Mouse (Mus musculus) spleen, adult 2 months (tissue): ENCODE results near the gene Gm45713. TPM values are rescaled to one million over a fixed set of nuclear protein-coding genes. Genes with fewer than 3 reads are reported as not detected.
A peak's percentile ranks its signal among the peaks of the same experiment; 100 is the strongest.

Experiments used
- DNase-seq, 2 experiments: peaks; one replicate each; pipeline versions ENCODE4 v3.0.0 to v3.0.0-alpha.2; 2012 to 2021; ENCODE audit warnings: low spot score in 2 of 2, low read depth in 1 of 2
- H3K27ac ChIP-seq: fragments of 200-500 bp; 2 replicates; pipeline ENCODE4 v1.5.1; 2012; ENCODE audit warnings: low read length, inconsistent platforms; ENCODE audit not compliant: insufficient read depth
- H3K27me3 ChIP-seq: fragments of 200-500 bp; 2 replicates; pipeline ENCODE4 v1.6.1; 2012; ENCODE audit warnings: mild to moderate bottlenecking, moderate library complexity, low read length, inconsistent platforms; ENCODE audit not compliant: control insufficient read depth, insufficient read depth
- H3K36me3 ChIP-seq: fragments of 200-500 bp; 2 replicates; pipeline ENCODE4 v1.6.1; 2012; ENCODE audit warnings: mild to moderate bottlenecking, low read length, inconsistent platforms; ENCODE audit not compliant: control insufficient read depth, insufficient read depth
- H3K4me1 ChIP-seq: fragments of 200-500 bp; 2 replicates; pipeline ENCODE4 v1.6.1; 2011; ENCODE audit warnings: inconsistent platforms; ENCODE audit not compliant: control insufficient read depth, insufficient read depth, insufficient read length
- H3K4me3 ChIP-seq: fragments of 200-500 bp; 2 replicates; pipeline ENCODE4 v1.5.1; 2011; ENCODE audit warnings: mild to moderate bottlenecking, inconsistent platforms; ENCODE audit not compliant: insufficient read depth, insufficient read length; ENCODE audit errors: extremely low read depth
- CTCF ChIP-seq: fragments of 200-500 bp; IDR thresholded peaks from 2 replicates; pipeline ENCODE4 v1.5.1; 2011; ENCODE audit warnings: mild to moderate bottlenecking, inconsistent platforms; ENCODE audit not compliant: insufficient read depth, insufficient read length, insufficient replicate concordance; ENCODE audit errors: extremely low read depth
- POLR2A ChIP-seq: fragments of 200-500 bp; IDR thresholded peaks from 2 replicates; pipeline ENCODE4 v1.6.1; 2011; ENCODE audit warnings: low read depth, low read length, inconsistent platforms
- WGBS: fragments of 180-500 bp; shearing (Covaris S2); methylation state at CpG from one replicate; pipeline ENCODE4 v1.1.7; 2018; 5-methylcytosine and 5-hydroxymethylcytosine counted together
- polyA plus RNA-seq: library from polyadenylated mRNA; depleted of rRNA; stranded (reverse); fragments of >200 nt; gene quantifications from 2 replicates; pipeline ENCODE4 v1.2.3, GENCODE M21; 2012

Gene Gm45713
- polyA plus RNA-seq, 1 experiment, result 0.70 TPM

DNA sequence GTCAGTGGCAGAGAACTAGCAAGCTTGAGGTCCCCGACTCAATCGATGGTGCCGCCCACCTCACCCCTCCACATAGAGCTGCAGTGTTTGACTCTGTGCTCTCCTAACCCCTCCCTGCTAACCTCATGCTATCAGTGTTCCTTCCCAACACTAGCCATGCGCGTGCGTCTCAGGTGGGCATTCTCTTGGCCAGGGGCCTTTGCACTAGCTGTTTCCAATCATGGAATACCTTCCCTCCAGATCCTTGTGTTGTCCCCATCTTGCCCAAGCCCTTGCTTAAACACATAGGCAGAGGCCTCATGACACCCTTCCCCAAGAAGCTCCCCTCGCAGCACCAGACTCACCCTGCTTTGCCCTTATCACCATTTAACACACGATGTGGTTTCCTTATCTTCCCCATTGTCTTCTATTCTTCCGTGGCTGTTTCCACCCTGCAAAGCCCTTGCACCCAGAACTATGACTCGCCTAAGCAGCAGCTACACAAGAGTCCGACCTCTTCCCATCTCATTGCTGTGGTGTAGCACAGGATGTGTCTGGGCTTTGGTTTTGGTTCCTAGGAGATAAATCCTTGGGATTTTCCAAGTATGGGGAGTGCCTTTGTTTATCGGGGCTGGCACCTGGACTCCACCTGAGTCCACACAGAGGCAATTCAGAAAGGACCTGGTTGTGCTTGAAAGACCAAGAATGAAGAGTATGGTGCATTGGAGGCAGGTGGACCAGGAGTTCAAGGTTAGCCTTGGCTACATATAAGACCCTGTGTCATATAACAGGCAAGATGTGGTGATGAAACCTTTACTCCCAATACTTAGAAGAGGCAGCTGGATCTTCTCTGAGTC lies 1.4 kb upstream of the Gm45713 start:
- no peak overlapping the region for H3K4me3 ChIP-seq
- H3K27me3 ChIP-seq, result no peaks in the 10 kb centered on the region
- DNase-seq, result no peak
- TF ChIP-seq CTCF (no peak), POLR2A (no peak)
- WGBS, result 38% methylated on average over 12 of the region's 12 CpGs
- H3K36me3 ChIP-seq, result peaks cover 3% of the 10 kb centered on the region
- H3K4me1 ChIP-seq, result peaks cover 5% of the 10 kb centered on the region; the same call in 1 of the 2 replicates
- peak overlapping the region; percentile 15; the same call in 1 of the 2 replicates for H3K27ac ChIP-seq

DNA sequence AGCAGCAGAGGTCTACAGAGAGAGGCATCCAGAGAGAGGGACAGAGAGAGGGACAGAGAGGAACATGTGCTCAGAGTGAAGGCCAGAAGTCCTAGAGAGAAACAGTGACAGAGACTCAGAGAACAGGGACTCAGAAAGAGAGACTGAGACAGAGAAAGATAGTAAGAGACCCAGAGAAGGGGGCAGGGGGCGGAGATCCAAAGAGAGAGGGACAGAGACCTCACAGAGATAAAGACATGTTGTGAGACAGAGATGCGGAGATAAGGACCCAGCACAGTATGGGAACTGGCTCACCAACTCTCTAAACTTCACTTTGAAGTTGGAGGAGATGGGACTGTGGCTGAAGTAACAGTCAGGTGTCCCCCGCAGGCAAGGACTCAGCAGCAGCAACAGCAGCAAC lies 661 bp downstream of the Gm45713 start:
- Histone ChIP-seq H3K27ac (peak overlapping the region; percentile 68), H3K4me3 (peak overlapping the region; percentile 84), H3K4me1 (peaks cover 5% of the 10 kb centered on the region; the same call in 1 of the 2 replicates), H3K36me3 (peaks cover 8% of the 10 kb centered on the region), H3K27me3 (no peaks in the 10 kb centered on the region)
- TF ChIP-seq POLR2A (no peak), CTCF (no peak)
- DNase-seq, result no peak
- WGBS, result 62% methylated on average over 3 of the region's 3 CpGs

DNA sequence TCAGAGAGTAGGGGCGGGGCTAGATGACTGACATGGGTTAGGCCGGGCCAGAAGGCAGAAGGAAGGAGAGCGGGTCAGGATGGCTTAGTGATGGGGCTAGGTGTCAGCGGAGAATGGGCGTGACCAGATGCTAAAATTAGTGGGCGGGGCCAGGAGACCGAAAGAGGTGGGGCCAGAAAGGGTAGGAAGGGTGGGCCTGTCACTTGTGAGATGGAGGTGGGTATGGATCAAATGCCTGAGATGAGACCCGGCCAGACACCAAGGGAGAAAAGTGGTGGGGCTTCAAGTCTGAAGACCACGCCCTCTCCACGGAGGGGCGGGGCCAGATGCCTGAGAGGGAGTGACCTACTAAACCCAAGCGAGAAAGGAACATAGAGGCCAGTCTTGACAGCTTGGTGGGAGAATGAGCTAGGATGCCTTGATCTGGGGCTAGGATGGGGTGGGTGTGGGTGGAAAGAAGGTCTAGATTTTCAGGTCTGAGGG lies 1.4 kb downstream of the Gm45713 start:
- Histone ChIP-seq H3K27me3 (no peaks in the 10 kb centered on the region), H3K4me3 (no peak overlapping the region; the same call in 1 of the 2 replicates), H3K36me3 (peaks cover 8% of the 10 kb centered on the region), H3K27ac (0 out of 2 replicates have a peak overlapping the region, but pooled peaks have one; percentile 68), H3K4me1 (peaks cover 5% of the 10 kb centered on the region; the same call in 1 of the 2 replicates)
- TF ChIP-seq POLR2A, result no peak
- TF ChIP-seq CTCF, result no peak
- DNase-seq, result no peak
- 25% methylated on average over 12 of the region's 12 CpGs for WGBS

DNA sequence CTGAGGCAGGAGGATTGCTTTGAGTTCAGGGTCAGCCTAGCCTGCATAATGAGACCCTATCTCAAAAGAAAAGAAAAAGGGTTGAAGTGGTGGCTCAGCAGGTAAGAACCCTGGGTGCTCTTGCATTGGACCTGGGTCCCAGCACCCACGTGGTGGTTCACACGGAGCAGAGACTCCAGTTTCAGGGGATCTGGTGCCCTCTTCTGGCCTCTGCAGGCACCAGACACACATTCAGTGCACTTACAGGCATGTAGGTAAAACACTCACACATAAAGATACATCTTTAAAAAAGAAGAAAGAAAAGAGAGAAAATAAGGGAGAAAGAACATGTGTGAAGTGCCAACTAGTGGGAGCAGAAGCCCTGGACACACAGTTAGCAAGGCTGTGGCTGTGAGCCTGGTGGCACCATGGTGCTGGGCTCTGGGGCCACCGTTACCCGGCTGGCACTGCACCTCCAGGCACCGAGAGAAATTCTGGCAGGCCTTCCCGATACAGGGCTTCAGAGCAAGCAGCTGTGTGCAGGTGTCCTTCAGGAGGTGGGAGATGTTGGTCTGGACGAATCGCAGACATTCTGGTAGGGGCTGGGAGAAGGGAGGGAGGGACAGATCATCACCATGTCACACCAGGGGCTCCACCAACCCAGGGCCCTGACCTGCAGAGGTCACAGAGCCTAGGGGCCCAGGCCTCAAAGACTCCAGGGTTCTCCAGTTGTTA lies 2.4 kb downstream of the Gm45713 start:
- Histone ChIP-seq H3K4me3 (no peak overlapping the region), H3K27me3 (no peaks in the 10 kb centered on the region), H3K4me1 (peaks cover 5% of the 10 kb centered on the region; the same call in 1 of the 2 replicates), H3K27ac (no peak overlapping the region), H3K36me3 (peaks cover 8% of the 10 kb centered on the region)
- DNase-seq, result no peak
- 91% methylated on average over 8 of the region's 8 CpGs for WGBS
- TF ChIP-seq CTCF (peak; percentile 7; the same call in 1 of the 2 replicates), POLR2A (no peak)

DNA sequence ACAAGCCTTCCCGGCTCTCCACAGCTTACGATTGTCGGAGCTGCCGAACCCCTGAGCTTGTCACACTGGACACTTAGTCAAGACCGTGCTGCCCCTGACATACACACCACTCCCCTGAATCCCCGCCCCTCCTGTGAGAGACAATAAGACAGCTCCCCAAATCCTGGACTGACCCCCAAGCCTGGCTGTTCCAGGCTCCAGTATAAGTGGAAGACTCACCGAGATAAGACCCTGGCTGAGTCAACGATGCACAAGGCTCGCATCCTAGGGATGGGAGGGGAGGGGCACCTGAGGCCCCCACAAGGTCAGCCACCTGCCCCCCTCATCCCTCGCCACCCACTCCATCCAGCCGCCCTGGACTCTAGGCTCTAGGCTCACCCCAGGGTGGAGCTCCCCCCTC lies 4.2 kb downstream of the Gm45713 start:
- WGBS, result 98% methylated on average over 11 of the region's 11 CpGs
- Histone ChIP-seq H3K4me3 (no peak overlapping the region), H3K27me3 (no peaks in the 10 kb centered on the region), H3K4me1 (peaks cover 5% of the 10 kb centered on the region; the same call in 1 of the 2 replicates), H3K36me3 (peaks cover 12% of the 10 kb centered on the region), H3K27ac (no peak overlapping the region)
- no peak for DNase-seq
- TF ChIP-seq POLR2A, result no peak
- TF ChIP-seq CTCF, result no peak

DNA sequence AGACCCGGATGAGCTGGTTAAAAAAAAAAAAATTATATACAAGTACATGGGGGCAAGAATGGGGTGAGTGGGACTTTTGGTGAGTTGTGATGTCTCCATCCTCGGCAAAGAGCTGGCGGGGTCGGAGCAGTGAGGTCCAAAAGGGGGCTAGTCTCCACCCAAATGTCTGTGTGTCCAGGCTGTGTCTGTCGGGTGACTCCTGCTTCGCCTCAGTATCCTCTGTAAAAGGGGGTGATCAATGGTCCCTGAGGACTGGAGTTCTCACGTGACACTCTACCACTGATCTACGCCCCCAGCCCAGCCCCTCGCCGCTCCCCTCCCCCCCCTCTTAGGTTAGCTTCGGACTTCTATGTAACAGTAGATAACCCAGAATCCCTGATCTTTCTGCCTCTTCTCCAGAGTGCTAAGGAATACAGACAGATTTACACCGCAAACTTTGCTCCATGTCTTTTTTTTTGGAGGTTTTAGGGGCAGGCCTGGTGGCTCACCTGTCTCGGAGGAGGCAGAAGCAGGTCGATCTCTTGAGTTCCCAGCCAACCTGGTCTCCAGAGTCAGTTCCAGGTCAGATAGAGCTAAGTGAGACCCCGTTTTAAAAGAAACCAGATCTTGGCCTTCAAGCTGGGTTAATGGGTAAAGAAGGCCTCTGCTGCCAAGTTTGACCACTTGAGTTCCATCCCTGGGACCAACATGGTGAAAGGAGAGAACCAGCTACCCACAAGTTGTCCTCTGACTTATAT lies 6.1 kb downstream of the Gm45713 start:
- no peaks in the 10 kb centered on the region for H3K27me3 ChIP-seq
- no peak overlapping the region for H3K4me3 ChIP-seq
- peaks cover 29% of the 10 kb centered on the region for H3K36me3 ChIP-seq
- TF ChIP-seq POLR2A (no peak), CTCF (no peak)
- DNase-seq, result no peak
- H3K4me1 ChIP-seq, result peaks cover 3% of the 10 kb centered on the region; the same call in 1 of the 2 replicates
- H3K27ac ChIP-seq, result no peak overlapping the region
- 75% methylated on average over 15 of the region's 15 CpGs for WGBS
